Mouse (Mus musculus) layer of hippocampus, postnatal 36 days (tissue): ENCODE data around the gene Mesd. TPM values are rescaled to one million over a fixed set of nuclear protein-coding genes. Genes with fewer than 3 reads are reported as not detected.
"Not testable (repeated sequence)": the region's sequence is repeated elsewhere in the genome, so short reads cannot be mapped to it uniquely, and the experiment has no call there.

Experiments
- DNase-seq, 2 experiments: peaks; one replicate each; pipeline ENCODE4 v3.0.0; 2022
- total RNA-seq, 2 experiments: library from RNA; stranded (reverse); gene quantifications; 2 replicates each; pipeline ENCODE4 v1.2.3; 2021

Gene Mesd
- total RNA-seq, 2 experiments from 2014 or later = 57.7 to 76.4 TPM

- DNase-seq = no peak
Measured at GRCm38 (mm10) chr7:83878676-83879448, 5.4 kb upstream of the Mesd start.

GRCm38 (mm10) chr7:83882150-83882632 is 2.1 kb upstream of the Mesd start:
- no peak for DNase-seq

GRCm38 (mm10) chr7:83882633-83883275 is 1.5 kb upstream of the Mesd start:
- peak; percentile 21 to 40 for DNase-seq

- DNase-seq = peak in 1 of 2 experiments; percentile 55
Measured at GRCm38 (mm10) chr7:83883276-83884020, 818 bp upstream of the Mesd start.

- DNase-seq = no peak
Measured at GRCm38 (mm10) chr7:83884921-83885532, 761 bp downstream of the Mesd start.

- DNase-seq = no peak
Measured at GRCm38 (mm10) chr7:83885835-83886234, 1.6 kb downstream of the Mesd start.

- DNase-seq = no peak
Measured at GRCm38 (mm10) chr7:83886366-83887129, 2.3 kb downstream of the Mesd start.

GRCm38 (mm10) chr7:83889383-83889782 is 5.1 kb downstream of the Mesd start:
- no peak for DNase-seq

- DNase-seq = not testable (repeated sequence)
Measured at GRCm38 (mm10) chr7:83889946-83890345, 5.7 kb downstream of the Mesd start.

GRCm38 (mm10) chr7:83891433-83892332 is 7.4 kb downstream of the Mesd start:
- DNase-seq = peak; percentile 97

- DNase-seq = no peak
Measured at GRCm38 (mm10) chr7:83892333-83892669, 8.0 kb downstream of the Mesd start.

- DNase-seq = no peak
Measured at GRCm38 (mm10) chr7:83894348-83894747, 10.1 kb downstream of the Mesd start.

GRCm38 (mm10) chr7:83896077-83896740 is 11.9 kb downstream of the Mesd start:
- no peak for DNase-seq

- no peak for DNase-seq
Measured at GRCm38 (mm10) chr7:83898267-83898666, 14.0 kb downstream of the Mesd start.

GRCm38 (mm10) chr7:83900519-83900918 is 16.3 kb downstream of the Mesd start:
- DNase-seq = no peak

- no peak for DNase-seq
Measured at GRCm38 (mm10) chr7:83901425-83901824, 17.2 kb downstream of the Mesd start.

- DNase-seq = no peak
Measured at GRCm38 (mm10) chr7:83902296-83903145, 18.3 kb downstream of the Mesd start.

- no peak for DNase-seq
Measured at GRCm38 (mm10) chr7:83904831-83905230, 20.6 kb downstream of the Mesd start.

- no peak for DNase-seq
Measured at GRCm38 (mm10) chr7:83911909-83912308, 27.6 kb downstream of the Mesd start.
